Mouse (Mus musculus) frontal cortex, postnatal 14 days (tissue): ENCODE measurements around the gene Trmt44.
"Not testable (repeated sequence)": the region's sequence is repeated elsewhere in the genome, so short reads cannot be mapped to it uniquely, and the experiment has no call there.

Source experiments
- DNase-seq, 2 experiments: peaks; one replicate each; pipeline ENCODE4 v3.0.0; 2022; ENCODE audit warnings: low spot score in 2 of 2

The Trmt44 gene

DNA sequence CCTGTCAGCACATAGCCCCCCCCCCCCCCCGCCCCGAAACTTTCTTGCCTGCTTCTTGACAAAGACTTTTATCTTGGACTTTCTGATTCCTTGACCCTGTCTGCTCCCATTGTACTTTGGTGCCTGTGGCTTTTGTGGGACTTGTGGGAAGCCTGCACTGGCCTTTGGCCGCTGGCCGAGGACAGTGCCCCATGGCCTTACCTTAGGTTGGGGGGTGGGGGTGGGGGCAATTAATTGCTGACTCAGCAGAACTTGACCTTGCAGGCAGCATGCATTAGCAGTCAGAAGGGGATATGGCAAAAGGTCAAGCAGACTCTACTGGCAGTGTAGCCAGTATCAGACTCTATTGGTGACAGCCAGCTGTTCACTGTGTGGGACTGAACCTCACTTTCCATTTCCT is 16.6 kb upstream of the Trmt44 start:
- DNase-seq, result no peak

DNA sequence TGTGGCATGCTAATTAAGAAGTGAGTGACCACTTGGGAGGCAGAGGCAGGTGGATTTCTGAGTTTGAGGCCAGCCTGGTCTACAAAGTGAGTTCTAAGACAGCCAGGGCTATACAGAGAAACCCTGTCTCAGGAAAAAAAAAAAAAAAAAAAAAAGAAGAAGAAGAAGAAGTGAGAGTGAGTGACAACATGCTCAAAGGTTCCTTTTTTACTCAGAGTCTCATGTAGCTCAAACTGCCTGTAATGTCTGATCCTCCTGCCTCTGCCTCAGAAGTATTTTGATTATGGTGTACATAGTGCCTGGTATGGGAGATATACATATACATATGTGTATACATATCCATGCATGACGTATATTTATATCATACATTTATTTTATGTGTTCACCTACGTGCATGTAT is 9.4 kb upstream of the Trmt44 start:
- not testable (repeated sequence) for DNase-seq

DNA sequence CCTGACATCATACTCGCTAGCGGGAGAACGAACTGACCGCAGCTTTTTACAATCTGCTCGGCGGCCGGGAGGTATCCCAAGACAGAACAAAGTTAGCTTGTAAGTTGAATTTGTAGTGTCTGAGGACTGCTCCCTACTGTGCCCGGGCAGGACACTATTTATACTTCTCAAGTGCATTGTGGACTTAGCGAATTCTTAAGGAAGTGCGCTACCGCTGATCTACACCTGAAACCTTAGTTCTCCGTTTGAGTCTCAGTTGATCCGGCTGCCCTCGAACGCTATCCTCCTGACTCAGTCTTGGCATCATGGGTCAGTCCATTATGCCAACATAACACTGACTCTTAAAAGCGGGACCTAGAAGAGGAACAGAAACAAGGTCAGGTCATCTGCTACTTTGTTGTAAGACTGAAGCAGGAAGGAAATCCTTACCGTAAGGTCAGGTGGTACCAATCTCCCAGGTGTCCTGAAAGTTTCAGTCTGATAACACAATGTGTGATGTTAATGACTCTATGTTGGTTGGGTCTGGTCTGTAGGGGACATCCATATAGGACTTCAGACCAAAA is 8.4 kb upstream of the Trmt44 start:
- DNase-seq, result no peak

DNA sequence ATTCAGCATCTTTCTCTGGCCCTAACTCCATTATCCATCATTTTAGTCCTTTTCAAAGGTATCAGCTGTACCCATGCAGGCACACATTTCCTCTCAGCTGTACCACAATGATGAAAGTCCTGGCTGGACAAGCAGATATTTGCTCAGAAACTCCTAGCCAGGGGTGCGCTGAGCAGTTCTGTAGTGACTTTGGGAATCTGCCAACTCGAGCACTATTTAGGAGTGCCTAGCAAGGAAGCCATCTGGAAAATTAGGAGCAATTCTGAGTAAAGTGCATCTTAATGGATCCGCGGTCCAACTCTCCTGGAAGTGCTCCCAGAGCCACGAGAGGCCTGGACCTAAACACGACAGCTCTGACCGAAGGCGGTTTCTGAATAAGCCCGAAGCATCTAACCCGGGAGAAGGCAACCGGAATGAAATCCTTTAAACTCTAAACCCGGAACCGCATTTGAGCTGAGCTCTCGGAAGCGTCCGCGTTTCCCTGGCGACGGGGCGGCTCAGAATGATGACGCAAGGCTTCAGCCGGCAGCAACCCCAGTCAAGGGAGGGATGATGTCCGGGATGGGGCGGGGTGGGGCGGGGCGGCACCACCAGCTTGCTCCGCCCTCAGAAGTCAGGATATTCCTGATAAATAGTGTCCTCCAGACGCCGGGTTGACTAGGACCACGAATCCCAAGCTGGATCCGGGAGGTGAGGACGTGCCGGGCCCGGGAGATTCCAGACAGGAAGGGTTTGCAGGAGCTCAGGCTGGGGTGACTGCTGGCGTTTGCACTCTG is 7.8 kb upstream of the Trmt44 start, which contains the start of gene Acox3:
Gene Acox3, plus strand, starts transcription at position 596 of the 776 bp plus-strand sequence.
- DNase-seq, result peak; percentile 92 to 93

DNA sequence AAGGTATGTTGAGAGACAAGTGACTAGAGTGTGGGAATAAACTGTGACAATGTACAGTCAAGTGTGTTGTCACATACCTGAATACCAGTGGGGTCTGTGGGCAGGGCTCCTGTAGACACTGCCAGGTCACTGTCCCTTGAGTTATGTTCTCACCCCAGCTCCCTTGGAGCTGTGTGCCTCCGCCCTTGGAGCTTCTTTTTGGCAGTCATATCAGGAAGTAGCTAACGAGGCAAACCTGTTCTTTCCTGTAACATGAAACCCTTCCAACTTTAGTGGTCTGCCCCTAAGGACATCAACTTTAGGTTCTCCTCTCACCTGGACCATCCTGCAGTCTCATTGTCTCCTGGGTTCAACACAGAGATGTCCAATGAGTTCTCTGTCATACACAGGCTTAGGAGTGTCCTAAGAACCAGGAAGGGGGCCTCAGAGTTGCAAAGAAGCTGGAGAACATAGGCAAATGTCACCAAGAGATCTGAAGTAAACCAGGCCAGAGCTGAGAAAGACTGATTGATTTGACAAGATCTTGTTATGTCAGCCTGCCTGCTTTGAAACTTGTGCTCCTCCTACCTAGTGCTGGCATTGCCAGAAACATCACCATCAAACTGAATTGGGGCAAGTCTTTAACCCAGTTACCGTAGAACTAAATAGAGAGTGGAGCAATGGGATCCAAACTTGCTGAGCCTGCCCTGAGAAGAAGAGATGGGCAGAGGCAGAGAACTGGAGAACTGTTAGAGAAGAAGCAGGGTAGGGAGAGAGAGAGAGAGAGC is 5.5 kb upstream of the Trmt44 start:
- DNase-seq, result no peak

DNA sequence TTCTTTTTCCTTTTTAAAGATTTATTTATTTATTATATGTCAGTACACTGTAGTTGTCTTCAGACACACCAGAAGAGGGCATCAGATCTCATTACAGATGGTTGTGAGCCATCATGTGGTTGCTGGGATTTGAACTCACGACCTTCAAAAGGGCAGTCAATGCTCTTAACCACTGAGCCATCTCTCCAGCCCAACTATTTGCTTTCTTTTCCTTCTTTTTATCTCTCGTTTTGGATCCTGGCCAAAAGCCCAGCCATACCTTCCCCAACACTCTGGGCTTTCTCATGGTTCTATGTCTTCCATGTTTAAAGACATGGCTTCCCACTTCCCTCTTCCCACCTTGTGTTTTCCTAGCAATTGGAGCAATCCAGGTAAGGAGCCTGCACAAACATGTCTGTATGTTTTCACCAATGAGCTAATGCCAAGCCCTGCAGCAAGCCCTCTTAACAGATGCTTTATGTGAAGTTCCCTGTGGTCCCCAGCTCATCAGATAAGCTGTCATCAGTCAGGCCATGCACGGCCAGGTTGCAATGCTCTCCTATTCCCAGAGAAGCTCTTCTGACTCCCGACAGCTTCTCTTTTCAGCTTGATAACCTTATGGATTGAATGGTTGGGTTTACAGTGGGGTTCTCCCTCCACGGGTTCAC is 4.5 kb upstream of the Trmt44 start:
- no peak for DNase-seq

DNA sequence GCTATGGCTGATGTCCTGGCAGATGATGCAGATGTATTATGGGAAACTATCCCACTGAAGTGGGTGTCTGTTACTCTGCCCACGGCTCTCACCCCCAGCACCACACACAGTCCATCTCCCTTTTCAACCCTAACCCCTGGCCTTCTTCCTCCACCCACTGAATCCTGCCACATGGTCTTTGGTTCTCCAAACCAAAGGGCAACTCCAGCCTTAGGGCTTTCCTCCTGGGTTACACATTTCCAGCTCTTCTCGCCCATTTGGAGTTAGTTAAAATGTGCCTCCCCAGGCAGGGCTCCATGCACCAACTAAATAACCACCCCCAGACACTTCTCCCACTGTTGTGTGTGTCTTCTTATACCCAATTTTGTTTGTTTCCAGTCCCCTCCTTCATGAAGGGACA is 3.5 kb upstream of the Trmt44 start:
- no peak for DNase-seq

DNA sequence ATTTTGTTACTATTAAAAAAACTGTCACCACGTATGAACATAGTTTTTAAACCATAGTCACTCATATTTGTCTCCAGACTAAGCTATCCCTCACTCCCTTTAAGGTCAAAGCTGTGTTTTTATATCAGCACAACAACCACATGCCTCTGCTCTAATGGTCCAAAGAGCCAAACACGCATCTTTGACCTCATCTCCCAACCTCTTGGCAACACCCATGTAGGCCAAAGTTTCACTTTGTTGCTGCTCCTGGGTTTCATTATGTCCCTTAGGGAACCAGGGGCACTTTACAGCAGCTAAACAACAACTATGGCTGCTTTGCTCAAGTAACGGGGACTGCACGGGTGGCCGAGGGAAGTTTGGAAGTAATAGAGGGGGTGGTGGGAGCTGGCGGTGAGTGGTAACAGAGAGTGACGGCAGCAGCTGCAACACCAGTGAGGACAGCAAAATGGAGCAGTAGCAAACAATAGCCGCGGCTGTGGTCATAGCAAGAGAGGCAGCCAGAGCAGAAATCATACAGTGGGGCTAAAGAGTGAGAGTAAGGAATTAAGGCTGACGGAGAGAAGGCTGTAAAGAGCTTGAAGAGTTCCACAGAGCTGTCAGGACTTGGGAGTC is 1.6 kb upstream of the Trmt44 start:
- no peak for DNase-seq

DNA sequence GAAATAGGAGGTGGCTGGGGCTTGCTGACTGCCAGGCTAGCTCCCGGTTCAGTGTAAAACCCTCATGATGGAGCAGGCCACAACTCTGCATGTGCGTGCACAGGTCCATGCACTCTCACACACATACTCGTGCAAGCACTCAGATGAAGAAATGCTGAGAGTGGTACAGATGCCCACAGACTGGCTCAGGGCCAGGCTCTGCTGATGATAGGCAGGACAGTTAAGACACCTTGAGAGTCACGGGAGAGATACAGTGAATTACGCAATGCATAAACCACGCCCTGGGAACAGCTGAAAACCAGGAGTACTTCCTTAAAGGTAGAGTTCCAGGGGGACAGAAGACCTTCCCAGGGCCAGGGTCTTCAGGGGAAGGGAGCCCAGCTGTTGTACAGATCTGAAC is 3.3 kb downstream of the Trmt44 start:
- DNase-seq, result no peak

DNA sequence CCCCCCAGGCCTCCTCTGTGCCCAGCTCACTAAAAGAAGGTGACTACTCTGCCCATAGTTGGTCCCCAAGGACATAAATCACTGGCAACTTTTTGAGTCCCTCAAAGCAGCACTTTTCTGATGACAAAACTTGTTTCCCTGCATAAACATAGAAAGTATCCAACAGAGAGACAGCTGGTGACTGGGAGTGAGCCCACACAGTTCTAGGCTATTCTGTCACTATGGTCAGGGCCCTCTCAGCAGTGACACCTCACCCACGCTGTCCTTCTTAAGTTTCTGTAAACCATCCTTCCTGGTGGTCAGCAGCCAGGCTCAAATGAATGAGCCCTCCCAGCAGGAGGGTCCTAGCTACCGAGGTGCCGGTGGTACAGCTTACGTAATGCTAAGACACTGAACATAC is 8.2 kb downstream of the Trmt44 start:
- no peak for DNase-seq

DNA sequence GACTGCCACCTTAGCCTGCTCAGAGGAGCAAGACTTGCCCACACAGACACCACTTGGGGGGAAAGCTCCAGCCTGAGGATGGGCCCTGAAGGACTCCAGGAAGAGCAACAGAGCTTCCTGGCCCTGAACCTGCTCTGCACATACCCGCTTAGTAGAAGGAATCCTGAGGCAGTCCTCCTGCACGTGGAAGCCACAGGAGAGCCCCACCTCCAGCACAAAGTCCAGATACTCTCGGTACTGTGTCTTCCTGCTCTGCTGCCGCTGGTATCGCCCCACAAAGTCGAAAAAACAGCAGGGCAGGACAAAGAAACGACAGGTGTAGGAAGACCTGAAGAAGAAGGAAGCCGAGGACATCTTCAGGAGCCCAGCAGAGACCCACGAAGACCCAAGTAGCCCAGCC is 9.7 kb downstream of the Trmt44 start:
- DNase-seq, result no peak

DNA sequence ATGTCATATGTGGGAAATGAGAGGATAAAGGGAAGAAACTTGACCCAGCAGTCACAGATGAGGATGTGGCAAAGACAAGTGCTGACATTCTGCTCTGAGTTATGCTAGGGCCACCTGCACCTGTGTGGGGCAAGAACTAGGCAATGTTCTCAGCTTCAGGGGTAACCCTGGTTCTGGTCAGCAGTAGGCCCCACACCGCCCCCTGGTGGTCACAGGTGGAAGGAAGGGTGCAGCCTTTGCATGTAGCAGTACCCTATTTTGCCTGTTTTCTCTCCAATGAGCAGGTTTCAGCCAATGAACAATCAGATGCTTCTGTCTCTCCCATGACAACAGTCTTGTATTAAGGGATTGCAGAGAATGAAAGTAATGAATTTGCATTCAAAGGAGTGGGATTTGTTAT is 11.4 kb downstream of the Trmt44 start:
- peak in 1 of 2 experiments; percentile 52 for DNase-seq

DNA sequence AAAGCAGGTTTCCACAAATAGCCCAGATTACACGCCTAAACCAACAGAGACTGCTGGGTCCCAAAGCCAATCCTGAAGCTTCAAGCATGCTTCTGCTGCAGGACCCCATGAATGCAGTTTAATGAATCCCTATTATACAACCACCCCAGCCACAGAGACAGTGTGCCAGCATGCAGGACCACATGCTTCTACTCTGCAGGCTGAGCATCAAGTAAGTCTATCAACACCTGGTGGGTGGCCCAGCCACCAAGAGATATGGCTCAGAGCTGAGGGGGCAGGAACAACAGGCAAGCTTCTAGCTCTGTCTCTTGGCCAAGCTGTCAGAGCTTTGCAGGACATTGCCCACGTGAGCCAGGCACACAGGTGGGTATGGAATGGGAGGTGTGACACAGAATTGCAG is 12.3 kb downstream of the Trmt44 start:
- no peak for DNase-seq

DNA sequence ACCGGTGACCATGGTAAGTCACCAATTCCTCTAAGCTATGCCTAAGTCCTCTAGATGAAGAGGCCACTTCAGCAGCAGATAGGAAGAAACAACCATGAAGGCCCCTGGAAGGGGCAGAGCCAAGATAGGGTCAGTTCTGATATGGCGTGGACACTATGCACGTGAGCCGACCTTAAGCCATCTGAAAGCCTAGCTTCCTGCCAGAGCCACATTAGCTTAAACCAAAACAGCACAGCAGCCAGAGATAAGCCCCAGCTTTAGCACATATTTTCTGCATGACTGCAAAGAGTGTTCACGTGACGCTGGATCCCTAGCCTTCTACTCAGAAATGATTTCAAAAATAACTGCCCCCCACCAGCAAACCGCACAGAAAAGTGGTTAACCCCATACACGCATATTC is 15.4 kb downstream of the Trmt44 start:
- DNase-seq, result no peak

DNA sequence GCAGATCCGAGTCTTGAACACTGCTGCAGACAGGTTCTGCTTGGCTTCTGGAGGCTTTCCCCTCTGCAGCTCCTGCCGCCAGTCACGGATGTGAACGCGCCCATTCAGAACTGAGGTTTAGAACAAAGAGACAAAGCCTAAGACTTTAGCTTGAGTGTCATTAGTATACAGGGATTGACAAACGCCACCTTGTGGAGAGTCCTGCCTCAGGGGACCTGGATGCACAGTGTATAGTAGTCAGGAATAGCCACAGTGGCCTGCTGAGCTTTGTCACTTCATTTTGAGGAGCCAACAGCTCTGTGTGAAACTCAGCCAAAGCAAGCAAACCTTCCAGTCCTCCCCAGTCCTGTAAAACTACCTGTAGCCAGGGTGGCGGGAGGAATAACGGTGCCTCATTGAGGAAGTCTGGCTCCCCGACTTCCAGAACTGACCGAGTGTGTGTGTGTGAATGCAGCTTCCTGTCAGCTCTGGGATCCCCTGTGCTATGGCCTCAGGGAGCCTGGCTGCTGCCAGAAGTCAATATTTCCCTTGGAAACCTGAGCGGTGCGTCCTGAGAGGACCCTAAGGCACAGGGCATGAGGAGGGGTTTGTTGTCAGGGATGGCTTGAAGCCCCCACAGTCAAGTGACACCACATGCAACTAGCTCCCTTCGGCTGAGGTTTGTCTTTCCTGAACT is 16.8 kb downstream of the Trmt44 start:
- DNase-seq, result no peak

DNA sequence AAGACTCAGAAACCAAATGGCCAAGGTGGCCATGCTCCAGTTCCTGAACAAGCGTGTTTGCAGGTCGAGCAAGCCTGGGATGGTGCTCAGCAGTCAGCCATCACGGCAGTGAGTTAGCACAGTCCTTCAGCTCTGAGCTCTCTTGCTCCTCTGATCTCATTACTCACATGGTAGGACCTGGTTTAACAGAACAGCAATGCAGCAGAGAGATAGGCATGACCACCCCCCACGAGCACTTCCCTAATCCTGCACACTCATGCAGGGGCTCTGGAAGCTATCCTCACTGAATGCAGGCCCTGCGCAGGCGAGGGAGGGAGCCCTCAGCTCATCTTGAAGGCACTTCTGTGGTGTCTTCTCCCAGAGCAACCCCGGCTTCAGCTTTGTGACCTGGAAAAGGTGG is 18.5 kb downstream of the Trmt44 start:
- DNase-seq, result no peak

DNA sequence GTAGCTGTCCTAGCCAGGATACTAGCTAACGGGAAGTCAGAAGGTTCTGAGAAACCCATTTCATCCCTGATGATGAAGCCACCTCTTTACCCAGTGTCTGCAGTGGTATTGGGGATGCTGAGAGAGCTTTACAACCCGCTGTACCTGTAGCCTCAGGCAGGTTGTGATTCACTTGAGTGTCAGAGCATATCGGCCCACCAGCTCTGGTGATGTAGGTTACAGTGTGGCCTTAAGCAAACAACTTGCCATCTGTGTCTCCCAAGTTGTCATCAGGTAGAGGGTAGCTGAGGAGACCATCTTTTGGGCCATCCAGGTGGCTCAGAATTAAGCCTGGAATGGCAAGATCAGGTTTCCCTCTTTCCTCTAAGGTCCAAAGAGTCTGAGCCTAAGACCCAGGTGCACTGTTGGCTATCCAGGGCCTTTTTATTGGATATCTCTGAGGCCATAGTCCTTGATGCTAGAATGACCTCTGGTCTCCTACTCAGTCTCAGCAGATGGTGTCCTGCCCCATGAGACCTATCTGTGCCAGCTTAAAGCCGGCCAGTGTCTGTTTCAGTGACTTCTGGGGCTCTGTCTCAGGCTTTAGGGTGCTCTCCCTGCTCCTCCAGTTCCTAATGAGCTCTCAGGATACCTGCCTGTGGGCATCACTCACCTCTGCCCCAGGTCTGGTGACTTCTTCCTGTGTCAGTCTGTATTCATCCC is 21.9 kb downstream of the Trmt44 start:
- no peak for DNase-seq

DNA sequence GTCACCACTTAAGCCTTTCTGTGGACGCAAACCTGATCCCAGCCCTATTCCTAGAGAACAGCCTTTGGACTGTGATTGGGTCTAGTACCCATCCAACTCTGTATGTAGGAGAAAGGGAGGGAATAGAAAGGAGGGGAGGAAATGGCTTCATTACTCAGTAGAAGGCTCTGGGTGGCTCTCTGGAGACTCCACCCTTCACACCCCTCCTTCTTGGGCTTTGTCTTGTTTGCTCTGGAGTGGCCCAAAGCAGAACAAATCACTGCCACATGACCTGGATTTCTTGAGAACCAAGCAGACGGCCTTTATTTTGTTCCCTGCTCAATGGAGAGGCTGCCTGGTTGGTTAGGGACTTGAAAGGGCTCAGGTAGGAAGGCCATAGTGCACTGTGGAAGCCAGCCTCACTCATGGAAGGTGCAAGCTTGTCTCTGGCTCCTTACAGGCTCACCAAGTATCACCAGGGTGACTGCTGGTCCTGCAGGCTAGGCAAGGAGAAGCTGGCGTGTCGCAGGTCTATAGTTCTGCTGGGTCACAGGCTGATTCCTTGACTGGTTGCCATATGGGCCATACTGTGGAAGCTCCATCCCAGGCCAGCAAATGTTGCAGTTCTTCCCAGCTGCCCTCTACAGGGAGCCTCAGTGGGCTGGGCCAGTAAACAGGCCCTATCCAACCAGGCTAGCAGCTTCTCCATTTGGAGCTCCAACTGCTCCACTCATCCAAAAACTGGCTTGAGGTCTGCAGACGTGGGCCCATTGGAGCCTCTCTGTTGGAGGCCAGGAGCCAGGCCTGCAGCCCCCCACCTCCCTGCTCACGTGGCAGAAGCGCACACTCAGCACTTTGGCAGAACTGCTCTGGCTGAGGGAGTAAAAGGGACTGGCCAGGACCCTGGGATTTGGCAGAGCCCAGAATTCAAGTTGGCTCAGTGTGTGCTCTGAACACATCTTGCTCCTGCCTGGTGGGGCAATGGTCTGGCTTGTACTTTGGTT is 22.7 kb downstream of the Trmt44 start:
- DNase-seq, result no peak

DNA sequence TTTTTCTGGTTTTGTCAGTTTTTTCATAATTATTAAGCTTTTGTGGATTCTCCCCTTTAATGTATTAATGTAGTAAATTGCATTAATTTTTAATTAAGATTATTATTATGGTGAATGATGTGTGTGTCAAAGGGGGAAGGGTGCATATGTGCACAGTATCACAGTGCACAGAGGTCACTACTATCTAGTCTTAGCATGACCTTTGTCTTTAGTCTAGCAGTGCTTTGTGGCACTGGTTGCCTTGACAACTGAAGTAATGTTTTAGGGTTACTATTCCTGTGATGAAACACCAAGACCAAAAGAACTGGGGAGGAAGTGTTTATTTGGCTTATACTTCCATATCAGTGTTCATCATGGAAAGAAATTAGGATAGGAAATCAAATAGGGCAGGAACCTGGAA is 28.7 kb downstream of the Trmt44 start:
- no peak for DNase-seq
